ENCODE assay signal across 8 mouse cellular contexts in genomic region chr13:76056261-76056724, GRCm38 (mm10). TPM values are rescaled to one million over a fixed set of nuclear protein-coding genes. Genes with fewer than 3 reads are reported as not detected.
DNase-seq lines count a peak whose midpoint lies in the region; ATAC-seq and TF ChIP-seq lines count a peak whose summit lies in the region.

No protein-coding gene starts in this region.

- peak; percentile 91 for ATAC-seq in forebrain, postnatal 0 days
- ATAC-seq in neural tube, embryonic 14.5 days (ENCODE audit: low read depth), result peak; percentile 95

- no peak overlapping the region for H3K27ac ChIP-seq in ES-E14 (ENCODE audit: insufficient read depth, low read depth, low read length, poor library complexity, severe bottlenecking)
- H3K27ac ChIP-seq in cerebellum, adult 2 months (ENCODE audit: insufficient read depth, low read length), result peak overlapping the region; percentile 84
- H3K27ac ChIP-seq in forebrain, postnatal 0 days (ENCODE audit: low read depth, low read length), result no peak overlapping the region
- H3K27ac ChIP-seq in layer of hippocampus, adult 2 months, result peak overlapping the region; percentile 87
- peak overlapping the region; percentile 16; the same call in 1 of the 2 replicates for H3K27ac ChIP-seq in neural tube, embryonic 14.5 days (ENCODE audit: low read depth, low read length)

- TF ChIP-seq CTCF in cerebellum, adult 2 months (IDR thresholded peaks at IDR 0.05; ENCODE audit: borderline replicate concordance, insufficient read depth, low read depth, low read length), result peak; percentile 10; the same call in 1 of the 2 replicates
- peak; percentile 65 for TF ChIP-seq CTCF in forebrain, postnatal 0 days (IDR thresholded peaks at IDR 0.05; ENCODE audit: low read depth)
- peak; percentile 63 for TF ChIP-seq CTCF in layer of hippocampus, adult 2 months (conservative IDR thresholded peaks at IDR 0.05)
- no peak for TF ChIP-seq CTCF in lung, adult 2 months (IDR thresholded peaks at IDR 0.05; ENCODE audit: insufficient read depth, low read length)

- peaks cover 0 to 2% of the 10 kb centered on the region in 2 experiments; a peak in 1 of 4 replicates for H3K4me1 ChIP-seq in ES-E14 (ENCODE audit: control insufficient read depth in 2 of 2, insufficient read depth in 2 of 2, low read length in 2 of 2, poor library complexity in 1 of 2)
- H3K4me1 ChIP-seq in cerebellum, adult 2 months (ENCODE audit: control insufficient read depth, insufficient read depth, low read length), result no peaks in the 10 kb centered on the region
- peaks cover 4% of the 10 kb centered on the region; the same call in 1 of the 2 replicates for H3K4me1 ChIP-seq in forebrain, postnatal 0 days (ENCODE audit: insufficient read depth)
- peaks cover 7% of the 10 kb centered on the region for H3K4me1 ChIP-seq in lung, adult 2 months (ENCODE audit: control insufficient read depth, insufficient read depth, low read length)
- H3K4me1 ChIP-seq in neural tube, embryonic 14.5 days (ENCODE audit: control insufficient read depth, insufficient read depth, low read length), result no peaks in the 10 kb centered on the region; the same call in 1 of the 2 replicates

- intact Hi-C loops in heart, postnatal 36 days (cut with DNase I), result loop anchor here (1.0 to 2.0 kb wide), 2 partner anchors 33 to 74 kb away; no protein-coding TSS in a partner anchor

- peak overlapping the region; percentile 100 for H3K4me2 ChIP-seq in forebrain, postnatal 0 days (ENCODE audit: low read depth)
- peak overlapping the region; percentile 99 for H3K4me2 ChIP-seq in neural tube, embryonic 14.5 days (ENCODE audit: low read depth, low read length)

- H3K27me3 ChIP-seq in cerebellum, adult 2 months (ENCODE audit: control insufficient read depth, insufficient read depth, low read length), result no peaks in the 10 kb centered on the region
- H3K27me3 ChIP-seq in forebrain, postnatal 0 days (ENCODE audit: insufficient read depth, low read length), result peaks cover 15% of the 10 kb centered on the region
- H3K27me3 ChIP-seq in neural tube, embryonic 14.5 days (ENCODE audit: control insufficient read depth, insufficient read depth, low read length), result peaks cover 12% of the 10 kb centered on the region

- WGBS in cerebellum, adult 2 months, result under 1% methylated on average over 34 of the region's 34 CpGs
- under 1% methylated on average over 33 of the region's 34 CpGs for WGBS in forebrain, postnatal 0 days
- under 1% methylated on average over 34 of the region's 34 CpGs for WGBS in lung, adult 2 months
- under 1% methylated on average over 33 of the region's 34 CpGs for WGBS in neural tube, embryonic 14.5 days

- H3K36me3 ChIP-seq in ES-E14 (ENCODE audit: control insufficient read depth, insufficient read depth, low read length, poor library complexity, severe bottlenecking), result no peaks in the 10 kb centered on the region
- no peaks in the 10 kb centered on the region for H3K36me3 ChIP-seq in forebrain, postnatal 0 days (ENCODE audit: insufficient read depth)
- H3K36me3 ChIP-seq in neural tube, embryonic 14.5 days (ENCODE audit: control insufficient read depth, insufficient read depth, low read length), result no peaks in the 10 kb centered on the region

- in situ Hi-C loops in ES-E14 (cut with MboI; ENCODE audit: low sequenced_read_pairs in 2 of 2, unreplicated experiment in 2 of 2), result no loop called here

- DNase-seq in ES-E14 (ENCODE audit: low read depth, low spot score), result peak; percentile 52
- peak; percentile 87 to 90 for DNase-seq in cerebellum, adult 2 months
- peak; percentile 81 for DNase-seq in forebrain, postnatal 0 days
- peak; percentile 62 to 64 for DNase-seq in heart, postnatal 36 days
- peak; percentile 40 to 61 for DNase-seq in layer of hippocampus, adult 2 months (ENCODE audit: low spot score in 2 of 2)
- DNase-seq in lung, adult 2 months, result peak; percentile 54
- DNase-seq in telencephalon, adult 2 months (ENCODE audit: low read depth, low spot score), result peak; percentile 56

- peak overlapping the region; percentile 49 to 80 for H3K4me3 ChIP-seq in ES-E14 (ENCODE audit: insufficient read depth in 1 of 2, low read depth in 1 of 2, low read length in 2 of 2, poor library complexity in 1 of 2, severe bottlenecking in 1 of 2)
- H3K4me3 ChIP-seq in cerebellum, adult 2 months (replicated peaks; ENCODE audit: insufficient read depth, low read depth, low read length), result peak overlapping the region; percentile 73
- H3K4me3 ChIP-seq in forebrain, postnatal 0 days (ENCODE audit: low read depth, low read length), result peak overlapping the region; percentile 55
- peak overlapping the region; percentile 75 for H3K4me3 ChIP-seq in layer of hippocampus, adult 2 months
- peak overlapping the region; percentile 42 for H3K4me3 ChIP-seq in lung, adult 2 months (replicated peaks; ENCODE audit: extremely low read depth, low read depth, low read length)
- H3K4me3 ChIP-seq in neural tube, embryonic 14.5 days (ENCODE audit: low read depth, low read length), result peak overlapping the region; percentile 64

- H3K9ac ChIP-seq in ES-E14 (ENCODE audit: insufficient read depth, low read depth, low read length, poor library complexity, severe bottlenecking), result peak overlapping the region; percentile 41
- peak overlapping the region; percentile 62 for H3K9ac ChIP-seq in forebrain, postnatal 0 days
- peak overlapping the region; percentile 58 for H3K9ac ChIP-seq in neural tube, embryonic 14.5 days (replicated peaks; ENCODE audit: low read depth, low read length)

- peak; percentile 44; the same call in 1 of the 2 replicates for TF ChIP-seq POLR2A in cerebellum, adult 2 months (IDR thresholded peaks at IDR 0.05; ENCODE audit: borderline replicate concordance, insufficient read depth, low read length)
- no peak for TF ChIP-seq POLR2A in lung, adult 2 months (IDR thresholded peaks at IDR 0.05; ENCODE audit: borderline replicate concordance, extremely low read depth, low read depth, low read length)

- no peaks in the 10 kb centered on the region for H3K9me3 ChIP-seq in ES-E14 (ENCODE audit: control insufficient read depth, insufficient read depth, low read depth, low read length)
- no peaks in the 10 kb centered on the region for H3K9me3 ChIP-seq in forebrain, postnatal 0 days (ENCODE audit: low read length)
- H3K9me3 ChIP-seq in neural tube, embryonic 14.5 days (ENCODE audit: control insufficient read depth, low read length), result no peaks in the 10 kb centered on the region

TF ChIP-seq in ES-E14, 5 proteins besides CTCF, POLR2A, EP300 and RAD21:
- TF ChIP-seq ZC3H11A (IDR thresholded peaks at IDR 0.05; ENCODE audit: borderline replicate concordance, low read depth, low read length), result no peak
- TF ChIP-seq ZNF384 (IDR thresholded peaks at IDR 0.05; ENCODE audit: low read depth, low read length), result no peak
- TF ChIP-seq HCFC1 (IDR thresholded peaks at IDR 0.05; ENCODE audit: borderline replicate concordance, insufficient read depth, low read length), result no peak
- no peak for TF ChIP-seq MAFK (IDR thresholded peaks at IDR 0.05; ENCODE audit: insufficient read depth, low read depth, low read length)
- TF ChIP-seq CHD2 (IDR thresholded peaks at IDR 0.05; ENCODE audit: low read depth, low read length), result no peak

RNA-seq across cellular contexts. Expression of gene Gpr150, which starts 0.5 kb away (rescaled TPM):
- 0.11 and 0.27 TPM in 2 replicates for total RNA-seq in ES-E14 (2012; rRNA removed)
- polyA plus RNA-seq in cerebellum, adult 2 months (2012; rRNA removed), result 3.4 and 3.6 TPM in 2 replicates
- 1.9 and 2.5 TPM in 2 replicates for total RNA-seq in forebrain, postnatal 0 days (2014; rRNA removed)
- polyA plus RNA-seq in forebrain, postnatal 0 days (2015; fragmentation: Nextera tagmentation; extraction: Ambion mirVana), result 3.0 and 3.3 TPM in 2 replicates
- under 1 TPM in 1 of 2 experiments, not detected in 1; 0.14 TPM for total RNA-seq in heart, postnatal 36 days (2021)
- 1 to 10 TPM; 1.6 to 2.2 TPM for total RNA-seq in layer of hippocampus, adult 2 months (2021)
- polyA plus RNA-seq in lung, adult 2 months (2012; rRNA removed), result not detected in 2 replicates
- 2.6 and 3.0 TPM in 2 replicates for polyA plus RNA-seq in neural tube, embryonic 14.5 days (2014; fragmentation: Nextera tagmentation; extraction: Ambion mirVana)

RNA-seq across cellular contexts. Expression of gene Rfesd, which starts 37.8 kb away (rescaled TPM):
- total RNA-seq in ES-E14 (2012; rRNA removed), result 6.5 and 8.9 TPM in 2 replicates
- 14.9 and 16.9 TPM in 2 replicates for polyA plus RNA-seq in cerebellum, adult 2 months (2012; rRNA removed)
- 18.9 and 22.1 TPM in 2 replicates for total RNA-seq in forebrain, postnatal 0 days (2014; rRNA removed)
- 23.4 and 24.9 TPM in 2 replicates for polyA plus RNA-seq in forebrain, postnatal 0 days (2015; fragmentation: Nextera tagmentation; extraction: Ambion mirVana)
- total RNA-seq in heart, postnatal 36 days (2021), result 10 to 100 TPM; 11.5 to 12.1 TPM
- total RNA-seq in layer of hippocampus, adult 2 months (2021), result 10 to 100 TPM; 18.2 to 21.6 TPM
- 3.7 and 5.7 TPM in 2 replicates for polyA plus RNA-seq in lung, adult 2 months (2012; rRNA removed)
- 18.6 and 23.4 TPM in 2 replicates for polyA plus RNA-seq in neural tube, embryonic 14.5 days (2014; fragmentation: Nextera tagmentation; extraction: Ambion mirVana)

RNA-seq across cellular contexts. Expression of gene Arsk, which starts 42.2 kb away (rescaled TPM):
- 4.5 and 8.3 TPM in 2 replicates for total RNA-seq in ES-E14 (2012; rRNA removed)
- polyA plus RNA-seq in cerebellum, adult 2 months (2012; rRNA removed), result 5.6 TPM in 2 replicates
- total RNA-seq in forebrain, postnatal 0 days (2014; rRNA removed), result 4.7 and 6.9 TPM in 2 replicates
- polyA plus RNA-seq in forebrain, postnatal 0 days (2015; fragmentation: Nextera tagmentation; extraction: Ambion mirVana), result 3.7 TPM in 2 replicates
- total RNA-seq in heart, postnatal 36 days (2021), result 1 to 10 TPM; 3.5 to 5.4 TPM
- 1 to 10 TPM; 5.9 to 7.0 TPM for total RNA-seq in layer of hippocampus, adult 2 months (2021)
- polyA plus RNA-seq in lung, adult 2 months (2012; rRNA removed), result 4.3 and 4.8 TPM in 2 replicates
- polyA plus RNA-seq in neural tube, embryonic 14.5 days (2014; fragmentation: Nextera tagmentation; extraction: Ambion mirVana), result 5.4 and 6.9 TPM in 2 replicates

RNA-seq across cellular contexts. Expression of gene Ttc37, which starts 42.2 kb away (rescaled TPM):
- total RNA-seq in ES-E14 (2012; rRNA removed), result 38.3 and 38.6 TPM in 2 replicates
- 15.0 and 17.3 TPM in 2 replicates for polyA plus RNA-seq in cerebellum, adult 2 months (2012; rRNA removed)
- total RNA-seq in forebrain, postnatal 0 days (2014; rRNA removed), result 15.3 and 22.0 TPM in 2 replicates
- 3.6 and 5.4 TPM in 2 replicates for polyA plus RNA-seq in forebrain, postnatal 0 days (2015; fragmentation: Nextera tagmentation; extraction: Ambion mirVana)
- 10 to 100 TPM in 1 of 2 experiments, 1 to 10 TPM in 1; 9.4 to 10.7 TPM for total RNA-seq in heart, postnatal 36 days (2021)
- 10 to 100 TPM; 19.8 to 22.2 TPM for total RNA-seq in layer of hippocampus, adult 2 months (2021)
- polyA plus RNA-seq in lung, adult 2 months (2012; rRNA removed), result 5.1 and 8.4 TPM in 2 replicates
- polyA plus RNA-seq in neural tube, embryonic 14.5 days (2014; fragmentation: Nextera tagmentation; extraction: Ambion mirVana), result 17.2 and 17.9 TPM in 2 replicates

Comparison
In these comparisons a context has a peak if more than half of its experiments do, and no peak if none do; other contexts are left out.
1. H3K27ac ChIP-seq: peak in cerebellum, adult 2 months (single experiment), layer of hippocampus, adult 2 months (single experiment) and neural tube, embryonic 14.5 days (single experiment); none in ES-E14 (single experiment) and forebrain, postnatal 0 days (single experiment).
2. Peak in every context shown above with its lines, with median percentiles within 50 percentile points of each other: DNase-seq, H3K4me3 ChIP-seq and H3K9ac ChIP-seq.